Mouse (Mus musculus) liver, postnatal 0 days (tissue): ENCODE results near the gene Tmprss2. TPM values are rescaled to one million over a fixed set of nuclear protein-coding genes. Genes with fewer than 3 reads are reported as not detected.
"Not testable (repeated sequence)": the region's sequence is repeated elsewhere in the genome, so short reads cannot be mapped to it uniquely, and the experiment has no call there.

Experiments
- ATAC-seq: fragments of 200-750 bp; cut with Nextera tagmentation; 2 replicates; pipeline ENCODE4 v1.8.0; 2017; ENCODE audit warnings: mild to moderate bottlenecking, moderate library complexity
- DNase-seq: peaks from one replicate; pipeline ENCODE4 v3.0.0-alpha.2; 2016
- H3K27ac ChIP-seq: fragments of 300-500 bp; sonication (generic); 2 replicates; pipeline ENCODE4 v1.5.1; 2014; ENCODE audit warnings: antibody characterized with exemption, moderate library complexity, mild to moderate bottlenecking, low read depth
- H3K27me3 ChIP-seq: fragments of 300-500 bp; sonication (generic); 2 replicates; pipeline ENCODE4 v1.6.1; 2014; ENCODE audit warnings: low read length, control low read depth, mixed read lengths; ENCODE audit not compliant: insufficient read depth
- H3K36me3 ChIP-seq: fragments of 300-500 bp; sonication (generic); replicated peaks from 2 replicates; pipeline ENCODE4 v1.6.1; 2014; ENCODE audit warnings: mild to moderate bottlenecking, control low read depth, low read length, moderate library complexity, mixed read lengths; ENCODE audit not compliant: insufficient read depth
- H3K4me1 ChIP-seq: fragments of 300-500 bp; sonication (generic); 2 replicates; pipeline ENCODE4 v1.6.1; 2014; ENCODE audit warnings: antibody characterized with exemption, mild to moderate bottlenecking, control low read depth; ENCODE audit not compliant: insufficient read depth
- H3K4me2 ChIP-seq: fragments of 300-500 bp; sonication (generic); 2 replicates; pipeline ENCODE4 v1.6.1; 2014; ENCODE audit warnings: low read depth, mild to moderate bottlenecking, low read length, moderate library complexity, mixed read lengths
- H3K4me3 ChIP-seq: fragments of 300-500 bp; sonication (generic); 2 replicates; pipeline ENCODE4 v1.5.1; 2014; ENCODE audit warnings: low read depth, low read length
- H3K9ac ChIP-seq: fragments of 300-500 bp; sonication (generic); replicated peaks from 2 replicates; pipeline ENCODE4 v1.6.1; 2014; ENCODE audit warnings: mild to moderate bottlenecking, moderate library complexity
- H3K9me3 ChIP-seq: fragments of 300-500 bp; sonication (generic); 2 replicates; pipeline ENCODE4 v1.6.1; 2016; ENCODE audit warnings: mild to moderate bottlenecking, control low read depth, low read length, mixed read lengths
- CTCF ChIP-seq: sonication (generic); IDR thresholded peaks from 2 replicates; pipeline ENCODE4 v1.5.1; 2016; ENCODE audit warnings: antibody characterized with exemption, low read depth
- EP300 ChIP-seq: IDR thresholded peaks from 2 replicates; pipeline ENCODE4 v1.6.1; 2016; ENCODE audit warnings: antibody characterized with exemption, low read depth, mild to moderate bottlenecking
- WGBS: fragments of 180-500 bp; shearing (Covaris S2); extraction: QIAGEN DNeasy Blood & Tissue Kit; methylation state at CpG from one replicate; pipeline ENCODE4 v1.1.7; 2014; ENCODE audit not compliant: insufficient replicate concordance; 5-methylcytosine and 5-hydroxymethylcytosine counted together
- polyA plus RNA-seq: library from polyadenylated mRNA; unstranded; fragments of >200 nt; fragmentation: Nextera tagmentation; extraction: Ambion mirVana; gene quantifications from 2 replicates; pipeline ENCODE4 v1.2.1, GENCODE M21; 2015

The Tmprss2 gene
- polyA plus RNA-seq, 1 experiment from 2014 or later, result 4.3 TPM

- ATAC-seq, result no peak
- Histone ChIP-seq H3K27me3 (no peaks in the 10 kb centered on the region), H3K36me3 (no peaks in the 10 kb centered on the region), H3K4me2 (no peak overlapping the region), H3K27ac (no peak overlapping the region), H3K9me3 (no peaks in the 10 kb centered on the region), H3K4me1 (peaks cover 7% of the 10 kb centered on the region), H3K4me3 (no peak overlapping the region), H3K9ac (no peak overlapping the region)
- 85% methylated on average over 2 of the region's 2 CpGs for WGBS
- TF ChIP-seq EP300, result no peak
- TF ChIP-seq CTCF, result no peak
- no peak for DNase-seq
These were observed 12.9 kb downstream of the Tmprss2 start for GRCm38 (mm10) chr16:97598046-97598445.

- Histone ChIP-seq H3K9me3 (no peaks in the 10 kb centered on the region), H3K4me3 (no peak overlapping the region), H3K9ac (0 out of 2 replicates have a peak overlapping the region, but pooled peaks have one; percentile 18), H3K4me1 (peaks cover 7% of the 10 kb centered on the region), H3K27me3 (no peaks in the 10 kb centered on the region), H3K27ac (peak overlapping the region; percentile 85), H3K36me3 (no peaks in the 10 kb centered on the region), H3K4me2 (no peak overlapping the region)
- DNase-seq (peak; percentile 43), ATAC-seq (peak; percentile 88)
- WGBS, result 49% methylated on average over 4 of the region's 4 CpGs
- TF ChIP-seq EP300 (peak; percentile 17; the same call in 1 of the 2 replicates), CTCF (no peak)
These were observed 17.0 kb downstream of the Tmprss2 start for GRCm38 (mm10) chr16:97593816-97594509.

- Histone ChIP-seq H3K27me3 (no peaks in the 10 kb centered on the region), H3K27ac (no peak overlapping the region), H3K4me3 (no peak overlapping the region), H3K4me1 (peaks cover 7% of the 10 kb centered on the region), H3K9me3 (no peaks in the 10 kb centered on the region), H3K4me2 (no peak overlapping the region), H3K9ac (no peak overlapping the region), H3K36me3 (no peaks in the 10 kb centered on the region)
- ATAC-seq (peak; percentile 61), DNase-seq (peak; percentile 89)
- TF ChIP-seq EP300 (peak; percentile 74; the same call in 1 of the 2 replicates), CTCF (peak; percentile 92)
- WGBS, result 0% methylated on average over 1 of the region's 1 CpGs
These were observed 17.9 kb downstream of the Tmprss2 start for GRCm38 (mm10) chr16:97593057-97593456.

GRCm38 (mm10) chr16:97591512-97591911, 19.5 kb downstream of the Tmprss2 start:
- Histone ChIP-seq H3K9me3 (no peaks in the 10 kb centered on the region), H3K27me3 (no peaks in the 10 kb centered on the region), H3K4me2 (no peak overlapping the region), H3K4me1 (peaks cover 7% of the 10 kb centered on the region), H3K36me3 (no peaks in the 10 kb centered on the region), H3K27ac (no peak overlapping the region), H3K4me3 (no peak overlapping the region), H3K9ac (no peak overlapping the region)
- 67% methylated on average over 2 of the region's 2 CpGs for WGBS
- no peak for DNase-seq
- ATAC-seq, result no peak
- TF ChIP-seq CTCF, result no peak
- TF ChIP-seq EP300, result no peak

- H3K27ac ChIP-seq, H3K4me2 ChIP-seq, H3K9me3 ChIP-seq, H3K27me3 ChIP-seq, H3K4me1 ChIP-seq, ATAC-seq, H3K4me3 ChIP-seq, H3K9ac ChIP-seq, H3K36me3 ChIP-seq, DNase-seq: not testable (repeated sequence)
- WGBS, result 71% methylated on average over 1 of the region's 1 CpGs
These were observed 28.1 kb downstream of the Tmprss2 start for GRCm38 (mm10) chr16:97582876-97583275.

- no peak overlapping the region for H3K9ac ChIP-seq
- H3K27me3 ChIP-seq, result no peaks in the 10 kb centered on the region
- ATAC-seq, result no peak
- no peaks in the 10 kb centered on the region for H3K4me1 ChIP-seq
- H3K9me3 ChIP-seq, result no peaks in the 10 kb centered on the region
- H3K36me3 ChIP-seq, result no peaks in the 10 kb centered on the region; the same call in 1 of the 2 replicates
- 55% methylated on average over 1 of the region's 1 CpGs for WGBS
- no peak for DNase-seq
- no peak overlapping the region for H3K4me2 ChIP-seq
- H3K27ac ChIP-seq, result no peak overlapping the region
- TF ChIP-seq EP300 (no peak), CTCF (no peak)
- H3K4me3 ChIP-seq, result no peak overlapping the region
These were observed 41.6 kb downstream of the Tmprss2 start for GRCm38 (mm10) chr16:97569426-97569825.
